Mouse (Mus musculus) cortical plate, adult 2 months (tissue): ENCODE results near the gene Ofd1.

Experiments used
- CTCF ChIP-seq: fragments of 200-500 bp; IDR thresholded peaks from 2 replicates; pipeline ENCODE4 v1.5.1; 2011; ENCODE audit warnings: mild to moderate bottlenecking, control low read depth, low read length; ENCODE audit not compliant: insufficient read depth; ENCODE audit errors: extremely low read depth
- POLR2A ChIP-seq: fragments of 200-500 bp; IDR thresholded peaks from 2 replicates; pipeline ENCODE4 v1.6.1; 2011; ENCODE audit warnings: mild to moderate bottlenecking, low read length, control low read depth; ENCODE audit not compliant: insufficient read depth; ENCODE audit errors: extremely low read depth

DNA sequence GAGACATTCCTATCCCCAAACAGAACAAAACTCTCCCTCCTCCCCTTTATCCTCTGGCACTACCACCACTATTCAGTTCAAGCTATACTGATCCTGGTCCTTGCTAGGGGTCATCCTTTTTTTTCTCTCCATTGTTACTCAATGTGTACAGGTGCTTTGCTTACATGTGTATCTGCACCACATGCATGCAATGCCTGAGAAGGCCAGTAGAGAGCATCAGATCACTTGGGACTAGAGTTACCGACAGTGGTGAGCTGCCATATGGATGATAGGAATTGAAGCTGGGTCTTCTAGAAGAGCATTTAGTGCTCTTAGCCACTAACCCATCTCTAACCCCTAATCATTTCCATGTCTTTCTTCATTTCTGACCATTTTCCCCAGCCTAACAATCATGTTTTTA, 46.8 kb downstream of the Ofd1 start:
- TF ChIP-seq CTCF (no peak), POLR2A (no peak)
